8 mouse cellular contexts compared by ENCODE assay signal in genomic region chr15:31264827-31265226, GRCm38 (mm10). TPM values are rescaled to one million over a fixed set of nuclear protein-coding genes. Genes with fewer than 3 reads are reported as not detected.
DNase-seq lines count a peak whose midpoint lies in the region; ATAC-seq and TF ChIP-seq lines count a peak whose summit lies in the region.

No protein-coding gene starts in this region.

- 41% methylated on average over 6 of the region's 6 CpGs for WGBS in forebrain, embryonic 11.5 days
- WGBS in heart, postnatal 0 days, result 40% methylated on average over 6 of the region's 6 CpGs
- WGBS in liver, embryonic 15.5 days (ENCODE audit: insufficient replicate concordance), result 44% methylated on average over 6 of the region's 6 CpGs
- 29% methylated on average over 6 of the region's 6 CpGs for whole genome bisulfite sequencing in neural tube, embryonic 14.5 days

- peak; percentile 86 for ATAC-seq in forebrain, embryonic 11.5 days (replicated peaks; ENCODE audit: low FRiP score)
- ATAC-seq in heart, postnatal 0 days (ENCODE audit: insufficient read depth, low read depth), result peak; percentile 81
- ATAC-seq in liver, embryonic 15.5 days (ENCODE audit: insufficient read depth), result 0 out of 2 replicates have a peak, but pooled peaks have one; percentile 16
- ATAC-seq in neural tube, embryonic 14.5 days (ENCODE audit: low read depth), result peak; percentile 96

- no peaks in the 10 kb centered on the region for H3K27me3 ChIP-seq in C2C12 (ENCODE audit: control insufficient read depth, insufficient read depth, insufficient read length)
- H3K27me3 ChIP-seq in forebrain, embryonic 11.5 days (ENCODE audit: control insufficient read depth, insufficient read depth, low read length), result no peaks in the 10 kb centered on the region
- H3K27me3 ChIP-seq in heart, postnatal 0 days (ENCODE audit: control insufficient read depth, insufficient read depth, low read length), result no peaks in the 10 kb centered on the region
- H3K27me3 ChIP-seq in liver, embryonic 15.5 days, result no peaks in the 10 kb centered on the region
- no peaks in the 10 kb centered on the region for H3K27me3 ChIP-seq in neural tube, embryonic 14.5 days (ENCODE audit: control insufficient read depth, insufficient read depth, low read length)

- peak; percentile 93 for DNase-seq in brain, adult 2 months (ENCODE audit: low read depth, low spot score)
- peak; percentile 86 for DNase-seq in forebrain, embryonic 11.5 days (ENCODE audit: low spot score)
- peak; percentile 51 for DNase-seq in heart, postnatal 0 days (ENCODE audit: low spot score)
- peak; percentile 82 to 91 for DNase-seq in kidney, postnatal 36 days
- DNase-seq in telencephalon, adult 2 months (ENCODE audit: low read depth, low spot score), result peak; percentile 56

- no peak overlapping the region for H3K27ac ChIP-seq in forebrain, embryonic 11.5 days (ENCODE audit: low read depth, low read length)
- no peak overlapping the region for H3K27ac ChIP-seq in heart, postnatal 0 days (ENCODE audit: low read depth)
- H3K27ac ChIP-seq in liver, embryonic 15.5 days (replicated peaks), result no peak overlapping the region
- H3K27ac ChIP-seq in neural tube, embryonic 14.5 days (ENCODE audit: low read depth, low read length), result no peak overlapping the region

- peaks cover 67% of the 10 kb centered on the region for H3K36me3 ChIP-seq in C2C12 (ENCODE audit: control insufficient read depth, insufficient read depth)
- no peaks in the 10 kb centered on the region for H3K36me3 ChIP-seq in forebrain, embryonic 11.5 days (ENCODE audit: control insufficient read depth, insufficient read depth, low read length)
- H3K36me3 ChIP-seq in heart, postnatal 0 days (replicated peaks; ENCODE audit: control insufficient read depth, insufficient read depth, low read length), result no peaks in the 10 kb centered on the region
- H3K36me3 ChIP-seq in liver, embryonic 15.5 days (replicated peaks), result no peaks in the 10 kb centered on the region
- no peaks in the 10 kb centered on the region for H3K36me3 ChIP-seq in neural tube, embryonic 14.5 days (ENCODE audit: control insufficient read depth, insufficient read depth, low read length)

- TF ChIP-seq CTCF in C2C12 (IDR thresholded peaks at IDR 0.05; ENCODE audit: control insufficient read depth, insufficient read depth, insufficient read length), result peak; percentile 99
- TF ChIP-seq CTCF in heart, postnatal 0 days (IDR thresholded peaks at IDR 0.05; ENCODE audit: low read depth), result peak; percentile 98

- H3K79me3 ChIP-seq in C2C12 (ENCODE audit: low read depth), result peaks cover 26% of the 10 kb centered on the region

- TF ChIP-seq EP300 in heart, postnatal 0 days (IDR thresholded peaks at IDR 0.05; ENCODE audit: low read depth), result no peak

- H3K4me2 ChIP-seq in forebrain, embryonic 11.5 days (ENCODE audit: low read depth, low read length, severe bottlenecking), result no peak overlapping the region
- H3K4me2 ChIP-seq in heart, postnatal 0 days (ENCODE audit: low read depth, low read length), result no peak overlapping the region
- no peak overlapping the region for H3K4me2 ChIP-seq in liver, embryonic 15.5 days
- H3K4me2 ChIP-seq in neural tube, embryonic 14.5 days (ENCODE audit: low read depth, low read length), result no peak overlapping the region

- H3K4me1 ChIP-seq in forebrain, embryonic 11.5 days (replicated peaks; ENCODE audit: control insufficient read depth, insufficient read depth, low read length), result no peaks in the 10 kb centered on the region
- H3K4me1 ChIP-seq in heart, postnatal 0 days (ENCODE audit: control insufficient read depth, insufficient read depth), result no peaks in the 10 kb centered on the region
- H3K4me1 ChIP-seq in liver, embryonic 15.5 days (replicated peaks), result no peaks in the 10 kb centered on the region
- no peaks in the 10 kb centered on the region for H3K4me1 ChIP-seq in neural tube, embryonic 14.5 days (ENCODE audit: control insufficient read depth, insufficient read depth, low read length)

- no peak overlapping the region for H3ac ChIP-seq in C2C12 (ENCODE audit: control insufficient read depth, insufficient read length, low read depth)

- no peak overlapping the region for H3K9ac ChIP-seq in forebrain, embryonic 11.5 days (ENCODE audit: low read length)
- H3K9ac ChIP-seq in heart, postnatal 0 days (replicated peaks; ENCODE audit: low read depth, low read length), result no peak overlapping the region
- H3K9ac ChIP-seq in liver, embryonic 15.5 days, result no peak overlapping the region
- H3K9ac ChIP-seq in neural tube, embryonic 14.5 days (replicated peaks; ENCODE audit: low read depth, low read length), result no peak overlapping the region

- no peak overlapping the region for H3K4me3 ChIP-seq in C2C12 (ENCODE audit: insufficient read depth, poor library complexity, severe bottlenecking)
- no peak overlapping the region for H3K4me3 ChIP-seq in forebrain, embryonic 11.5 days (ENCODE audit: low read depth, low read length)
- H3K4me3 ChIP-seq in heart, postnatal 0 days (ENCODE audit: low read depth, low read length), result no peak overlapping the region
- no peak overlapping the region for H3K4me3 ChIP-seq in liver, embryonic 15.5 days (replicated peaks)
- H3K4me3 ChIP-seq in neural tube, embryonic 14.5 days (ENCODE audit: low read depth, low read length), result no peak overlapping the region

- peaks cover 86% of the 10 kb centered on the region for H3K79me2 ChIP-seq in C2C12 (ENCODE audit: control insufficient read depth, insufficient read depth)

- no peaks in the 10 kb centered on the region for H3K9me3 ChIP-seq in forebrain, embryonic 11.5 days (ENCODE audit: control insufficient read depth, low read length)
- H3K9me3 ChIP-seq in heart, postnatal 0 days (replicated peaks; ENCODE audit: control insufficient read depth, low read length), result no peaks in the 10 kb centered on the region
- H3K9me3 ChIP-seq in liver, embryonic 15.5 days (replicated peaks), result no peaks in the 10 kb centered on the region
- no peaks in the 10 kb centered on the region for H3K9me3 ChIP-seq in neural tube, embryonic 14.5 days (ENCODE audit: control insufficient read depth, low read length)

TF ChIP-seq in C2C12, 6 proteins besides CTCF, POLR2A, EP300 and RAD21:
- TF ChIP-seq MYOD1 (IDR thresholded peaks at IDR 0.05; ENCODE audit: control insufficient read depth, insufficient read length, low read depth) (peak; percentile 6), MAX (IDR thresholded peaks at IDR 0.05) (no peak)

RNA-seq across cellular contexts. Expression of gene Dap, which starts 40.7 kb away (rescaled TPM):
- 566 TPM for polyA plus RNA-seq in C2C12 (2012; fragmentation: generic; extraction: Trizol)
- 39.3 and 39.9 TPM in 2 replicates for polyA plus RNA-seq in forebrain, embryonic 11.5 days (2014; fragmentation: Nextera tagmentation; extraction: Ambion mirVana)
- 36.8 and 162 TPM in 2 replicates for total RNA-seq in heart, postnatal 0 days (2014; rRNA removed; ENCODE audit: low replicate concordance)
- polyA plus RNA-seq in heart, postnatal 0 days (2015; fragmentation: Nextera tagmentation; extraction: Ambion mirVana), result 47.5 and 50.3 TPM in 2 replicates
- 45.0 and 45.7 TPM in 2 replicates for polyA plus RNA-seq in liver, embryonic 15.5 days (2015; fragmentation: Nextera tagmentation; extraction: Ambion mirVana)
- 23.0 and 30.5 TPM in 2 replicates for polyA plus RNA-seq in neural tube, embryonic 14.5 days (2014; fragmentation: Nextera tagmentation; extraction: Ambion mirVana)

Comparison
In these comparisons a context has a peak if more than half of its experiments do, and no peak if none do; other contexts are left out.
1. ATAC-seq: peak in every context shown above with its lines; median percentile 96 in neural tube, embryonic 14.5 days; 86 in forebrain, embryonic 11.5 days; 81 in heart, postnatal 0 days; 16 in liver, embryonic 15.5 days.
2. RNA of gene Dap, which starts 40.7 kb away (polyA plus RNA-seq): 566 TPM in C2C12 (single experiment); 47.5 to 50.3 TPM in heart, postnatal 0 days, 45.0 to 45.7 TPM in liver, embryonic 15.5 days, 39.3 to 39.9 TPM in forebrain, embryonic 11.5 days and 23.0 to 30.5 TPM in neural tube, embryonic 14.5 days; every median in the first group is over 10 times any median in the second.
3. Peak in every context shown above with its lines, with median percentiles within 50 percentile points of each other: DNase-seq.